Mouse (Mus musculus): ENCODE measurements around the gene Ap2s1.

DNA sequence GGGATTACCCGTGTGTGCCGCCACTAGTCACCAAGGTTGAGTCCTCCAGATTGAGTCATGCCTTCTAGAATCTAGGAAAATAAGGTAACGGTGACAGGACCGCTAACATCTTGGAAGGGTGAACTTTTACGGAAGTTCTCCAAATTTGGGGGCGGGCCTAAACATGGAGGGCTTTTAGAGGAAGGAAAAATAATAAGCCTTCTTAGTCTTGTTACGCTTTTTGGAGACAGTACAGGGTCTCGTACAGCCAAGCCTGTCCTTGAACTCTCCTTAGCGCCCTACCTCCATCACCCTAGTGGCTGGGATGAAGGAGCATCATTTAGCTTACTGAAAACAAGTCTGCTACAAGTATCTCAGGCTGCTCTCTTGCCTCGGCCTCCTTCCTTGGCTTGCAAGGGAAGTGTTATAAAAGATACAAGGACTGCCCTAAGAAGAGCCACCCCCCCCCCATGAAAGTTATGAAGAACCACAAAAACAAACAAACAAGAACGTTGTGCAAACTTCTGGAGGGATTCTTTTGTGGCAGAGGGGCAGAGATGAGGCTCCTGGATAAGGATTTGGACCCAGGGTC is 44.4 kb downstream of the Ap2s1 start:
- no peak for TF ChIP-seq CTCF (conservative IDR thresholded peaks at IDR 0.05; ENCODE audit: low read length)
- TF ChIP-seq NANOG (IDR thresholded peaks at IDR 0.05; ENCODE audit: borderline replicate concordance, low read length), result no peak
